Mouse (Mus musculus): Measurements from ENCODE around the gene Gm21972.

Gene Gm21972

DNA sequence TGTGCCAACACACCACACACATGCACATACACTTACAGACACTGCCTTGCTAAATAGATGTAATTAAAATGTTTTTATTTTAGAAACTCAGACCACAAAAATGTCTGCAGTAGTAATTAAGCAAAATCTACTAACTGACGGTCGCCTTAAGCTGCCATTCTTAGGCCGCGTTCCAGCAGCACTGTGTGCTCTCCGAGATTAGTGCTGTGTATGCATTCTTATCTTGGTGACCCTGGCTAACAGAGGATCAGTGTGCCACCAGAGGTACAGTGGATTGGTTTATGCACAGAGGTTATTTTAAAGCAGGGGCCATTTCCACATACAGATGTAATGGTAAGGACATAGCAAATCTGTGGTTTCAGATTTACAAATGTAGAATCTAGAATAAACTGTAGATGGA lies 27.6 kb downstream of the Gm21972 start:
- DNase-seq (ENCODE audit: low spot score), result no peak

DNA sequence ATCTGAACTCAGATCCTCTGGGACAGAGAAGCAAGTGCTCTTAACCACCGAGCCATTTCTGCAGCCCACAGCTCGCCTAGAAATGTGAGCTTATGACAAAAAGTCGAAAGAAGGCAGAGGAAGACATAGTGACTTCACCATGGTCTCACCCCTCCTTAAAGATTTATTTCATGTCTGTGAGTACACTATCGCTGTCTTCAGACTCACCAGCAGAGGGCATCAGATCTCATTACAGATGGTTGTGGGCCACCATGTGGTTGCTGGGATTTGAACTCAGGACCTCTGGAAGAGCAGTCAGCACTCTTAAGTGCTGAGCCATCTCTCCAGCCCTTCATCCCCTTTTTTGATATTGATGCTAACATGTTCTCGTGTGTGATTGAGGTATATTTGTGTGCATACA lies 41.2 kb downstream of the Gm21972 start:
- no peak for DNase-seq (ENCODE audit: low spot score)

DNA sequence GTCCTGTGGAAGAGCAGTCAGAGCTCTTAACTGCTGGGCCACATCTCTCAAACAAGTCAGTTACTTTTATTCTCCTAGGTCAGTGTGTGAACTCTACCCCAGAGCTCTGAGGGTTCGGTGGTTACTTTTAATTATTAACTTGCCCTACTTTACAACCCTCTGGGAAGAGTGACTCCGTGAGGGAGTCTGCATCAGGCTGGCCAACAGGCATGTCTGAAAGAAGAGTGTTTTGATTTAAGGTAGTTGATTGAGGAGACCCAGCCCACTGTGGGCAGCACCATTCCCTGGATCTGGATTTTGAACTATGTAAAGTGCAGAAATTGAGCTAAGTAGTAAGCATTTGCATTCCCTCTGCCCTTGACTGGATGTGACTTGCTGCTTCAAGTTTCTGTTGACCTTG lies 42.6 kb downstream of the Gm21972 start:
- no peak for DNase-seq (ENCODE audit: low spot score)

DNA sequence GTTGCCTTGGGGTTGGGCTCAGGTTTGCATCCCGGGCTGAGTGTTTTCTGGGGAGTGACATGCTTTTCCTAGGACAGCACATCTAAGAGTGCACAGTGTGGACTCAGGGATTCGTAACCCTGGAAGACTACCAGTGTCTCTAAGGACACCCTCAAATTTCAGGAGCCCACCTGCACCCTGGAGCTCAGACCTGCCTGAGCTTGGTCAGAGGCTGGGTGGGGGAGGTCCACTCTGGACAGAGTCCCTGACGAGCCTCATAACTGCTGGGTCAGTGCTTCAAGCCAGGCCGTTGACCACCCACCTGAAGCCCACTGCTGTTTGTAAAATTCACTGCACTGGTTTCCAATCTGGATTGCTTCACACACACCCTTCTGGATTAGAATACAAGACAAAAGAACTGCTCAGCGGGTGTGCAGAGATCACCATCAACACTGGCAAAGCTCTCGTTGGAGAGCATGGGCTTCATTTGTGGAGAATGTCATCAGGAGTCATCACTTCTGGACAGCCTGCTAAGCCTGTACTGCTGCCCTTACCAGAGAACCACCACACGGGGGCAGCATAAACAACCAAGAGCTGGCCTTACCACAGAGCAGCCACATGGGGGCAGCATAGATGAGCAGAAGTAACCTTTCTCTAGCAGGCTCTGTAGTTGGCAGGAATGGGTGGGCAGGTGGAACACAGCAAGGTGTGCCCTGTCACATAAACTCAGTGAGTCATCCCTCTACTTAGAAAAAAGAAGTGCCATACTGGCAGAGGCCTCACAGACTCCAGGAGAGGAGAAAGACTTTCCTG lies 45.2 kb downstream of the Gm21972 start:
- DNase-seq (ENCODE audit: low spot score), result peak; percentile 41

DNA sequence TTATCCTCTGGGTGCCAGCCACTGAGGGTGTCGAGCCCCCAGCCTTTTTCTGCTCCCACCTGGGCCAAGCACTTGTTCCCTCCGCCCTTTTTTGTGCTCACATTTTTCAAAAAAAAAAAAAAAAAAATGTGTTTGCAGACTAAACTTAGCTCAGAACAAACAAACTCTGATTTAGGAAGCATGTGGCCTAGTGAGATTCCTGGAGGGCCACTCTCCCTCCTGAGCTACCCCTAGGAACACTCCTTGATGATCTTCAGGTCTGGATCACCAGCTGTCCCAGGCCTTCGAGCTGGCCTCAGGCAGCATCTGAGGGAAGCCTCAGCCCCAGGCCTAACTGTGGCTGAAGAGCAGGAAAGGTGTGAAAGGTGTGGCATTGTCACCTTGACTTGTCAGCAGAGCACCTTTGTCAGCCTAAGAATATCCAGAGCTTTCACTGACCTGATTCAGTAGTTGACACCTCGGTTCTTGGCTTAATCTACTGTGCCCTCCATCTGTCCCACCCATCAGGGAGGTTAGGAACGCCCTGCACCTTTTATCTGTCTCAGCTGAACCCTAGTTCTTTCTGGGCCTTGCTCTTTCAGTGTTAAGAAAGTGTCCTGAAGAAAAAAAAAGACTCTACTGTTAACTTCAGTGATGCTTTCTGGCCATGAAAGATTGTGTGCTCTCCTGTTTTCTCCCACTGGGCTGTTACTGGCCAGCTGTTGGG lies 48.7 kb downstream of the Gm21972 start:
- DNase-seq (ENCODE audit: low spot score), result no peak

DNA sequence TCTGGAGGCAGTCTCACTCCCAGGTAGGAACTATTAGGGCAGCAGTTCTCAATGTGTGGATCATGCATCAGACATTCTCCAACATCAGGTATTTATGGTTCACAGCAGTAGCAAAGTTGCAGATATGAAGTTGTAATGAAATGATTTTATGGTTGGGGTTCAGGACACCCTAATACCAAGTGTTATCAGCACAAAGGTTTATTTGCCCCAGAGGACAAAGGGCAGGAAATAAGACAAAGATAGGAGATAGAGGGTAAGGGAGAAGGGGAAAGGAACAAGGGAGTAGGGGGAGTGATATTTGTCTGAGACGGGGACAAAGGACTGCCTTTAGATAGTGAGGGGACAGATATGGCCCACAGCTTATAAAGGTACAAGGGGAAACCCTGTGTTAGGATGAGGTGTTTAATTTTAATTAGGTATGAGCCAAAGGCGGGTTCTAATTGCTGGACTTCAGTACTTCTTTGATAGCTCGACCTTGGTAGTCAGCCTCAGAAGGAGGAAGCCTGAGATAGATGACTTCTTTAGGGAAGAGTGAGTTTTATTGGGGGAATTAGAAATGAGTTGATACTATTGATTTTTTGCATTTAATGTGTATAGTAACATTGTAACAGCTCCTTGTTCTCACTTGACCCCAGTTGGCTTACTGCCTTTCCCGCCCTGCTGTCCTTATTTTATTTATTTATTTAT lies 50.3 kb downstream of the Gm21972 start:
- DNase-seq (ENCODE audit: low spot score), result no peak

DNA sequence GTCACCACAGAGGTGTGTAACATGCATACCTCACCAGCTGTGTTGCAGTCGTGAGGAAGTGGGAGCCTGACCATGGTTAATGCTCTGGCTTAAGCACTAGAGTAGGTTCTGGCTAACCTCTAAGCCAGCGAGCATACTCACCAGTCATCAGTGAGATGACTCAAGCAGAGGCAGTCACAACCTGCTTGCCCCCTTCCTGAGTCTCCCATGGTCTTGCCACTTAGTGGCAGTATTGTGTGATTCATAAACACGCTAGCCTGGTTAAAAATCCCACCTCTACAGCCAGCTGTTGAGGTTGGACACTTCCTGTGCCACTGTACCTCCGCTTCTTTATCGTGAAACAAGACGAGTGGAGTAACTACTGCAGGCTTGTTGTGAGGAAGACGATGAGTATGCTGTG lies 53.3 kb downstream of the Gm21972 start:
- DNase-seq (ENCODE audit: low spot score), result no peak

DNA sequence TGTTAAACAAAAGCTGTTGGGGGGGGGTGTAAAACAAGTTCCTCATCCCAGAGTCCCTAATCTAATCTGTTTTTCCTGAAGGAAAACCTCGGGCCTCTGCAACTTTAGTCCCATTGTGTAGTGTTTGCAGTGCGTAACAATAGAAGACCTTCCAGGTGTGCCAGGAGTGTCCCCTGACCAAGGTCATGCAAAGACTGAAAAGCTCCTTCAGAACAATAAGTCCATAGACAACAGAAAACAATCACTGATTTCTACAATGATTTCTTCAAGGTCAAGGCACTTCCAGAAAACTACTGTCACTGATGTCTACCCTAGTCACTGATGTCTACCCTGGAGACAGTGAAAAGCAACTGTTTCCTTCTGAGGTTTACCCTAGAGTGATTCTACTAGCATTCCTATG lies 54.4 kb downstream of the Gm21972 start:
- DNase-seq (ENCODE audit: low spot score), result no peak

DNA sequence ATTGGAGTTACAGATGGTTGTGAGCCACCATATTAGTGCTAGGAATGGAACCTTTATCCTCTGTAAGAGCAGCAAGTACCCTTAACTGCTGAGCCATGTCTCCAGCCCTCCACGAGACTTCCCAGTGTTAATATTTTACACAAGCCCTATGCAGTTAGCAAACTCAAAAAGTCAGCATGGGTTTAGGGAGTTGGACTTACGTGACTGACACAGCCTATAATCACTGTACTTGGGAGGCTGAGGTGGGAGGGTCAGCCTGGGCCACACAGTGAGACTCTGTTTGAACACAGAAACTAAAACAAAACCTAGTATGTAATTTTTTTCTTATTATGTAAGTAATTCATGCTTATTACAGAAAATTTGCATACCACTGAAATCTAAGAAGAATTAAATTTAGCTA lies 54.8 kb downstream of the Gm21972 start:
- DNase-seq (ENCODE audit: low spot score), result no peak

DNA sequence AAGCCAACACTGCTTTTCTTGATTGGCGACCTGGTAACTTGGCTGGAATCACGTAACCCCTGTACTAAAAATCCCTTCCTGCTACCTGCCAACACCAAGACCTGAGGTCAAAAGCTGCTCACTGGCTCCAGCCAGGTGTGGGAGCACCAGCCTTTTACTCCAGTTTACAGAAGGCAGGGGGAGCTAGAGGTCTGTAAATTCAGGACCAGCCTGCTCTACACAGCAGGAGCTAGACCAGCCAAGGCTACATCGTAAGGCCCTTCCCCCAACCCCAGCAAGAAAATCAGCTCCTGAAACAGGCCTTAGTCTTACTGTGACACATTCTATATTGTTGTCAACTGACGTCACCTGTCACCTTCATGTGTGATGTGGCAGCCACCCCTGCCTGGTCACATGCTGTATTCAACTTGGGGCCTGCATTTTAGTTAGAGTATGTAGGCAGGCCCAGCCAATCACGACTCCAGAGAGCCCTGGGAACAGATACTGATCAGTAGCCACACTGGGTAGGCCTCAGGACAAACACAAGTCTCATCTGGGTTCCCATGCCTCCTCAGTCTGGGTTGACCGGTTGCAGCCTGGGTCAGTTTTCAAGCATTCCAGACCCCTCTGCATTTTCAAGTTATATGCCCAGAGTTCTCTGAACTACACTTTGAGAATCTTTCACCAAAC lies 55.7 kb downstream of the Gm21972 start:
- no peak for DNase-seq (ENCODE audit: low spot score)

DNA sequence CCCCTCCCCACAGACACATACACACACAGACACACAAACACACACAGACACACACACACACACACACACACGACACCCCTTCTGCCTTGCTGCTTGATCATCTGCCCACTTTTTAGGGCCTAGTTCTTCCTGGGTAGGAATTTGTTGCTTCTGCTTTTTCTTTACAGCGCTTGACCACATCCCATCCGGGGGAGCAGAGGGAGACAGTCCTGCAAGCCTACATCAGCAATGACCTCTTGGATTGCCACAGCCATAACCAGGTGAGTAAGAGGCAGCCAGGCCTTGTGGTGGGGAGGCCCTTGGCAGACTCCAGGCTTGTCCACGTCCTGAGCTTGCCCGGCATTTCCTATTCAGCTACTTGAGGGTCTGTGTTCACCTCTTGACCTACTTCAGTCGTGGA lies 57.4 kb downstream of the Gm21972 start:
- no peak for DNase-seq (ENCODE audit: low spot score)

DNA sequence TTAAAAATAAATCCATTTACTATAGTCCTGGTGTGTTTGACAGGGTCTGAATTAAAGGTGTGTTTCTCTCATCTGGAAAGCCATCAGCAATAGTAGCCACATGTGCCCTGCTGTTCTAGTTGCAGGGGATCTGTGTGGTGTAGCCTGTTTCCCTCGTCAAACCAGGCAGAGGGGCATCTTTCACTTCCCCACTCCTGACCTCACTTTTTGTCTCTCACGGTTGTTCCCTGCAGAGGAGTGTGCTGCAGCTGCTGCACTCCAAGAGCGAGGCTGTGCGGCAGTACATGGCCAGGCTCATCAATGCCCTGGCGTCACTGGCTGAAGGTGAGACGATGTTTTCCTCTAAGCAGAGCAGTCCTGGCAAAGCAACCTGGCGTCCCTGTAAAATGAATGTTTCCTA lies 60.6 kb downstream of the Gm21972 start:
- no peak for DNase-seq (ENCODE audit: low spot score)

DNA sequence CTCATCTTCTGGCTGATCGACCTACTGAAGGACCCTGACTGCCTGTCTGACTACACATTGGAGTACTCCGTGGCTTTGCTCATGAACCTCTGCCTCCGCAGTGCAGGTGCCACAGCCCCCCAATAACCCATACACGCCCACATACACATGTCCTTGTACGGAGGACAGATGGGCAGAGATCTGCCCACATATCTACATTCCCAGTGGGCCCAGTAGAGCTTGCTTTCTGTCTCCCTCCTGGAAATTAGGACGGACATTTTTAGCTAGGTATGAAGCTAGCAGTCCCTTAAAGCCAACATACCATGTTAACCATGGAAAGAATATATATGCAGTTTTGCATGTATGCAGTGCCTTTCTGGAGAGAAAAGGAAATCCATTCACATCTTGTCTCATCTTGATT lies 64.8 kb downstream of the Gm21972 start:
- no peak for DNase-seq (ENCODE audit: low spot score)

DNA sequence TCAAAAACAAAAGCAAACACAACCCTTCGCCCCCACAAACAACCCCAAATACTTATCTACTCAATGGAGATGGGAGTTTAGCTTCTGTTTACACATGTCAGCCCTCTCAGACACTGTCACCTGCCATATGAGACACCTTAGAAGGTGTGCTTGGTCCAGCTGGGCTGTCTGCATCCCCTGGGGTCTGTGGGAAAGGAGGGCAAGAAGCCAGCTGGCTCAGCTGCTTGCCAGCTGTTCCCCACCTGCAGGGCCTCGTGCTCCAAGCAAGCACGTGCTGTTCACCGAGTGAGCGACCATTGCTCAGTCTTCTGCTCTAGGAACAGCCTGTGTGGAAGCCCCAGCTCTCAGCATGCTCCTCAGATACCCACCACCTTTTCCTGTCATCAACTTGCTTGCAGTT lies 65.6 kb downstream of the Gm21972 start:
- no peak for DNase-seq (ENCODE audit: low spot score)

DNA sequence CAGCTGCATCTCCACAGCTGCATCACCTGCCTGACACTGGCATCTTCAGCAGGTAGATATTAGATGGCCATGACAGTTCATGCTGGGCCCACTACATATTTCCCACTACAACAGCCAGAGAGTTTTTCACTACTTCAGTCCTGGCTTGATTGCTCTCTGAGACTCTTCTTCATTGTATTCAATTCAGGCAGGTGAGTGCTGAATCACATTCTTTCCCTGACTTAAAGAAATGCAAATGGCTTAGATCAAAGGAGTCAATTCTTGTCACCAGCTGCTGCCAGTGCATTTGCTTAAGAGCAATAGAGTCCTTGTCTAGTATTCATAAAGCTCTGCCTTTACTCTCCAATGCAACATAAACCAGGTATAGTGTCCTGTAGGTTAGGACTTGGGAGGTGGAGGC lies 67.9 kb downstream of the Gm21972 start:
- no peak for DNase-seq (ENCODE audit: low spot score)

DNA sequence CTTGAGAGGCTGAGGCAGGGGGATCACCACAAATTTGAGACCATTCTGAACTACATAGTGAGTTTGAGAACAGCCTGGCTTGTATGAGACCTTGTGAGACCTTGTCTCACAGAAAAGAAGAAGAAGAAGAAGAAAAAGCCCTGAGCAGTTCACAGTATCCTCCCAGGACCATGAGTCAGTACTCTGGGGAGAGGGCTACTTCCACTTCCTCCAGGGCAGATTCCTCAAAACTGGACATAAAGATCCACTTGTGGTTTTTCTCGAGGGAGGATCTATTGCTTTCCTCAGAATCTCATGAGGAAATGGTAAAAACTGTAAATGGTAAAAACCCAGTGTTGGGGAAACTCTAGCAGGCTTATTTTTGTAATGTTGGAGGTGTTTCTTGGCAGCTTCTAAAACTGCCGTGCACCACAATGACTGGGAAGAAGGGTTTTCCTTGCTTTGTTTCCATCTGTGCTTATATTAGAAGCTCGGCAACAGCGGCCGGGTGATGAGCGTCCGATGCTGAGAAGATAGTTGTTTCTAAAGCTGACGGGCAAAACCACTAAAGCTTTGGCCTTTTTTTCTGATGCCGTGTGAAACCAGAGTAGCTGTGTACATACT lies 69.3 kb downstream of the Gm21972 start:
- no peak for DNase-seq (ENCODE audit: low spot score)

DNA sequence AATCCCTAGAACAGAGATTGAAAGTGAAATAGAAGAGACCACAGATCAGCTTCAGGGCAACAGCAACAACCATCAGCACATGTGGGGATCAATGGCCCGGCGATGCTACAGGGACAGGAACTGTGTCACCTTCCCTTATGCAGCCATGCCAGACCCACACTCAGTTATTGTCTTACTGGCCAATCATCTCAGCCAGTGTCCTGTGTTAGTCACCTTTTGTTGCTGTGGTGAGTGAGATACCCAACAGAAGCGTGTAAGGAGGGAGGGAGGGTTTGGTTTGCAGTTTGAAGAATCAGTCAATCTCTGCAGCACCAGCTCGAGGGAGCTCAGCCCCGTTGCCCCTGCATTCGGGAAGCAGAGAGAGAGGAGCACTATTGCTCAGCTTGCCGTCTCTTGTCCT lies 77.2 kb downstream of the Gm21972 start:
- DNase-seq (ENCODE audit: low spot score), result no peak

DNA sequence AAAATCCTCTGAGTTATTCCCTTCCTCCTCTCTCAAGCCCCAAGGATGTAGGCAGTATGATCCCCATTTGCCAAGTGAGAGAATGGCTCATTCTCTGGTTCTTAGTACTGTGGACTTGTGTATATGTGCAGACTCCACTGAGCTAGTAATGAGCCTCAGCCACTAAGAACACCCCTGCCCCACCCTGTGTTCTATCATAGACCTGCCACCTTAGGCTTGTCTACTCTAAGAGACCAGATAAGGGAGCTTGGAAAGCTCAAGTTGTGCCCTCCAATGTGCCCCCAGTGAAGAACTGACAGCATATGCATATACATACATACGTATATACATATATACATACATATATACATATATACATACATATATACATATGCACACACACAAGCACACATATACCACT lies 78.1 kb downstream of the Gm21972 start:
- DNase-seq (ENCODE audit: low spot score), result no peak
